Mouse (Mus musculus) myocyte (in vitro differentiated cells): ENCODE measurements around the gene Marcks.

Source experiments
- MAX ChIP-seq: IDR thresholded peaks from one replicate; pipeline ENCODE4 v1.6.1; 2011; ENCODE audit warnings: low read depth, mild to moderate bottlenecking, control low read depth
- MYOD1 ChIP-seq, 3 experiments: IDR thresholded peaks; one replicate each; pipeline ENCODE4 v1.6.1; 2011; ENCODE audit warnings: control low read depth in 2 of 3, low read depth in 2 of 3, mild to moderate bottlenecking in 2 of 3, moderate library complexity in 1 of 3; ENCODE audit not compliant: insufficient read length in 2 of 3, control insufficient read depth in 1 of 3
- MYOG ChIP-seq, 3 experiments: IDR thresholded peaks; one replicate each; pipeline ENCODE4 v1.6.1; 2011; ENCODE audit warnings: control low read depth in 2 of 3, low read depth in 2 of 3, mild to moderate bottlenecking in 2 of 3; ENCODE audit not compliant: insufficient read length in 2 of 3, control insufficient read depth in 1 of 3, insufficient read depth in 1 of 3
- POLR2A ChIP-seq: IDR thresholded peaks from one replicate; pipeline ENCODE4 v1.6.1; 2011; ENCODE audit warnings: low read depth, mild to moderate bottlenecking, control low read depth, moderate library complexity; ENCODE audit not compliant: insufficient read length
- POLR2AphosphoS2 ChIP-seq: IDR thresholded peaks from one replicate; pipeline ENCODE4 v1.6.1; 2011; ENCODE audit warnings: low read depth, control low read depth; ENCODE audit not compliant: insufficient read length
- REST ChIP-seq: IDR thresholded peaks from one replicate; pipeline ENCODE4 v1.6.1; 2011; ENCODE audit warnings: mild to moderate bottlenecking, control low read depth, moderate library complexity; ENCODE audit not compliant: insufficient read depth, insufficient read length
- SRF ChIP-seq: IDR thresholded peaks from one replicate; pipeline ENCODE4 v1.6.1; 2011; ENCODE audit warnings: low read depth; ENCODE audit not compliant: control insufficient read depth, insufficient read length
- TCF12 ChIP-seq: IDR thresholded peaks from one replicate; pipeline ENCODE4 v1.6.1; 2011; ENCODE audit warnings: mild to moderate bottlenecking, control low read depth; ENCODE audit not compliant: poor library complexity, insufficient read depth, severe bottlenecking
- TCF3 ChIP-seq: IDR thresholded peaks from one replicate; pipeline ENCODE4 v1.6.1; 2011; ENCODE audit warnings: low read depth, control low read depth; ENCODE audit not compliant: insufficient read length
- USF1 ChIP-seq: IDR thresholded peaks from one replicate; pipeline ENCODE4 v1.6.1; 2011; ENCODE audit warnings: low read depth, mild to moderate bottlenecking, control low read depth, moderate library complexity

DNA sequence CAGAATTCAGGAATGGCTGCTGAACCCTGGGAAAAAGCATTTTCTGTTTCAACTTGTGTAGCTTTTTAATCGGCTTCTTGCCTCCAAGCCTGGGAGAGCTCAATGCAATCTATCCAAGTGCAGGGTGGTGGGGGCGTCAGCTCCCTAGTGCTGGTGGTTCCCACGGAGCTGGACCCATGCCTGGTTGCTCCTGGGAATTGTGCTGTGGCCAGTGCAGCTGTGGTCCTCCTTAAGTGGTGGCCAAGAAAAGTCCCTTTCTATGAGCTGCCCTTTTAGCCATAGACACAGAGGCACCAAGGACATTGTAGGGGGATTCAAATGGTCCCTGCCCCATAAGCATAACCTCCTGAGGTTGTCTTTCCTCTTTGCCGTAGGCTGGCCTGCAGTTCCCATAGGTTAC, 31.7 kb upstream of the Marcks start:
- no peak for TF ChIP-seq POLR2AphosphoS2
- TF ChIP-seq POLR2A: no peak
- TF ChIP-seq MYOD1 (IDR thresholded peaks at IDR 0.05; ENCODE audit: control insufficient read depth in 1 of 3, insufficient read length in 2 of 3, low read depth in 2 of 3): peak in 2 of 3 experiments; percentile 66 to 79
- TF ChIP-seq USF1: no peak
- TF ChIP-seq MAX: no peak
- no peak for TF ChIP-seq TCF3
- no peak for TF ChIP-seq REST
- TF ChIP-seq TCF12: no peak
- peak in 2 of 3 experiments; percentile 37 to 72 for TF ChIP-seq MYOG (IDR thresholded peaks at IDR 0.05; ENCODE audit: control insufficient read depth in 1 of 3, insufficient read depth in 1 of 3, insufficient read length in 2 of 3, low read depth in 2 of 3)
- no peak for TF ChIP-seq SRF
